Mouse (Mus musculus) limb, embryonic 11.5 days (tissue): Measurements from ENCODE around the gene Tlr5. TPM values are rescaled to one million over a fixed set of nuclear protein-coding genes. Genes with fewer than 3 reads are reported as not detected.

Experiments
- ATAC-seq: fragments of 200-750 bp; cut with Nextera tagmentation; 2 replicates; pipeline ENCODE4 v1.8.0; 2017; ENCODE audit warnings: low read depth; ENCODE audit not compliant: insufficient number of reproducible peaks, low FRiP score, low TSS enrichment
- DNase-seq: peaks from one replicate; pipeline ENCODE4 v3.0.0-alpha.2; 2015; ENCODE audit warnings: low spot score
- H3K27ac ChIP-seq: fragments of 300-500 bp; sonication (generic); replicated peaks from 2 replicates; pipeline ENCODE4 v1.5.1; 2014; ENCODE audit warnings: low read depth, mild to moderate bottlenecking, low read length
- H3K27me3 ChIP-seq: fragments of 300-500 bp; sonication (generic); 2 replicates; pipeline ENCODE4 v1.6.1; 2014; ENCODE audit warnings: mild to moderate bottlenecking, low read length, mixed read lengths; ENCODE audit not compliant: control insufficient read depth, insufficient read depth
- H3K36me3 ChIP-seq: fragments of 300-500 bp; sonication (generic); 2 replicates; pipeline ENCODE4 v1.6.1; 2014; ENCODE audit warnings: mild to moderate bottlenecking, low read length, moderate library complexity, mixed read lengths; ENCODE audit not compliant: control insufficient read depth, insufficient read depth
- H3K4me1 ChIP-seq: fragments of 300-500 bp; sonication (generic); 2 replicates; pipeline ENCODE4 v1.6.1; 2014; ENCODE audit warnings: low read length, mixed read lengths; ENCODE audit not compliant: control insufficient read depth, insufficient read depth
- H3K4me2 ChIP-seq: fragments of 300-500 bp; sonication (generic); 2 replicates; pipeline ENCODE4 v1.6.1; 2014; ENCODE audit warnings: low read depth, mild to moderate bottlenecking, moderate library complexity; ENCODE audit not compliant: severe bottlenecking
- H3K4me3 ChIP-seq: fragments of 300-500 bp; sonication (generic); 2 replicates; pipeline ENCODE4 v1.5.1; 2014; ENCODE audit warnings: low read depth, low read length
- H3K9ac ChIP-seq: fragments of 300-500 bp; sonication (generic); 2 replicates; pipeline ENCODE4 v1.6.1; 2014; ENCODE audit warnings: mild to moderate bottlenecking, low read length
- H3K9me3 ChIP-seq: fragments of 300-500 bp; sonication (generic); 2 replicates; pipeline ENCODE4 v1.6.1; 2016; ENCODE audit warnings: low read length; ENCODE audit not compliant: control insufficient read depth
- WGBS: fragments of 180-500 bp; shearing (Covaris S2); extraction: QIAGEN DNeasy Blood & Tissue Kit; methylation state at CpG from one replicate; pipeline ENCODE4 v1.1.7; 2014; 5-methylcytosine and 5-hydroxymethylcytosine counted together
- polyA plus RNA-seq: library from polyadenylated mRNA; unstranded; fragments of >200 nt; fragmentation: Nextera tagmentation; extraction: Ambion mirVana; gene quantifications from 2 replicates; pipeline ENCODE4 v1.2.1, GENCODE M21; 2014

Gene Tlr5
- polyA plus RNA-seq, 1 experiment from 2014 or later, result 0.92 TPM

GRCm38 (mm10) chr1:182943911-182944310 is 10.7 kb upstream of the Tlr5 start:
- no peaks in the 10 kb centered on the region for H3K4me1 ChIP-seq
- H3K9ac ChIP-seq, result no peak overlapping the region
- DNase-seq, result no peak
- H3K9me3 ChIP-seq, result no peaks in the 10 kb centered on the region
- whole genome bisulfite sequencing, result 83% methylated on average over 3 of the region's 3 CpGs
- H3K27ac ChIP-seq, result no peak overlapping the region
- no peak overlapping the region for H3K4me3 ChIP-seq
- H3K4me2 ChIP-seq, result no peak overlapping the region
- no peaks in the 10 kb centered on the region for H3K27me3 ChIP-seq
- no peak for ATAC-seq
- H3K36me3 ChIP-seq, result no peaks in the 10 kb centered on the region

DNA sequence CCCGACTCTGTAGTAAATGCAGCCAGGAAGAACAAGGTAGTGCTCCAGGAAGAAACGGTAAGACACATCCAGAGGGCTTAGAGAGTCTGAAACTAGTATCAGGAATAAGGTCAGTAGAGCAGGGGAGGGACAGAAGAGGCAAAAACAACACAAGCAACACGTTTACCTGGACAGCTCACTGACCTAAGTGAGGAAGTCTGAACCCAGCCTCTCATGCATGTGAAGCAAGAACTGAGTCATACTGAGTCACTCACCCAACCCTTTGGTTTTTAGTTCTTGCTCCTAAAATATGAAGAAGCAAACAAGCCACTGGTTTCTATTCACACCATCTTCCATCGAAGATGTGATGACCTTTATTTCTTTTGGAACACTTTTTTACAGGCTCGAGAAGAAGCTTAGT is 9.9 kb upstream of the Tlr5 start:
- WGBS, result 84% methylated on average over 5 of the region's 5 CpGs
- H3K36me3 ChIP-seq, result no peaks in the 10 kb centered on the region
- no peak overlapping the region for H3K4me3 ChIP-seq
- H3K4me1 ChIP-seq, result no peaks in the 10 kb centered on the region
- no peak for ATAC-seq
- no peak overlapping the region for H3K9ac ChIP-seq
- H3K9me3 ChIP-seq, result no peaks in the 10 kb centered on the region
- H3K27me3 ChIP-seq, result no peaks in the 10 kb centered on the region
- no peak overlapping the region for H3K27ac ChIP-seq
- no peak for DNase-seq
- no peak overlapping the region for H3K4me2 ChIP-seq

DNA sequence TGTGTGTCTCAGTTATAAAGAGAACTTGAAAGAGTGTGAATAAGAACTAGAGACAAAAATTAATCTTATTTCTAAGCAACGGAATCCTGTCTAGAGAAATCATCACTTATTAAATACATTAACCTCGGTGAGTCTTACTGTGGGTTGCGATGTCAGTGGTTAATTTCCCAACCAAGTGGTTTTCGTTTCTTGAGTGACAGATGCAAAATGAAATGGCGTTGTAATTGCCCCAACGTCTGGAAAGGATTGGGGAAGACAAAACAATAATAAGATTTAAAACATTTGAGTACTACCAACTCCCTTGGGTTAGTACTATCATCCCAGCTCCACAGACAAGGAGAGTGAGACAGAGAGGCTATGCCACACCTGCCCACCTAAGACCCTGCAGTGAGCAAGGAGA is 9.0 kb upstream of the Tlr5 start:
- Histone ChIP-seq H3K36me3 (no peaks in the 10 kb centered on the region), H3K4me3 (no peak overlapping the region), H3K27me3 (no peaks in the 10 kb centered on the region), H3K4me1 (no peaks in the 10 kb centered on the region), H3K27ac (no peak overlapping the region), H3K4me2 (no peak overlapping the region), H3K9ac (no peak overlapping the region), H3K9me3 (no peaks in the 10 kb centered on the region)
- ATAC-seq (no peak), DNase-seq (no peak)
- 79% methylated on average over 6 of the region's 6 CpGs for WGBS

- no peak overlapping the region for H3K27ac ChIP-seq
- no peak overlapping the region for H3K9ac ChIP-seq
- H3K4me3 ChIP-seq, result no peak overlapping the region
- WGBS, result 81% methylated on average over 9 of the region's 9 CpGs
- no peaks in the 10 kb centered on the region for H3K27me3 ChIP-seq
- H3K9me3 ChIP-seq, result no peaks in the 10 kb centered on the region
- DNase-seq (no peak), ATAC-seq (no peak)
- H3K36me3 ChIP-seq, result no peaks in the 10 kb centered on the region
- H3K4me2 ChIP-seq, result no peak overlapping the region
- H3K4me1 ChIP-seq, result no peaks in the 10 kb centered on the region
Measured at GRCm38 (mm10) chr1:182951298-182951697, 3.3 kb upstream of the Tlr5 start.

DNA sequence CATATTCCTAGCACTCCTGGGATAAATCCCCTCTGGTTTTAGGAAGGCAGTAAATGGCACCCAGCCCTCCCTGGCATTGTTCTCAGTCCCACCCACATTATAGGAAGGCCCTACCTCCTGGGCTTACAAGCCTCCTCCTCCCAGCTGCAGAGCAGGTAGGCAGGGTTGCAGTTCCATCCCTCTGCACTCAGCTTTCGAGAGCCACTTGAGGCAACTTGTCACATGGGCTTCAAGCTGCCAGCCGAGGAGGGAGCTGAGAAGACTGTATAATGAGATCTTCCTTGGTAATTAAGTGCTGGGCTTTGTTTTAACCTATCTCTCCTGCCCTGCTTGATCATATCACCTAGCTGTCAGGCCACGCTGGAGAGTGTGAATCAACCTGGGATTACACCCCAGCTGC is 1.4 kb upstream of the Tlr5 start:
- no peaks in the 10 kb centered on the region for H3K36me3 ChIP-seq
- no peaks in the 10 kb centered on the region for H3K27me3 ChIP-seq
- no peaks in the 10 kb centered on the region for H3K9me3 ChIP-seq
- H3K4me3 ChIP-seq, result no peak overlapping the region
- H3K27ac ChIP-seq, result no peak overlapping the region
- ATAC-seq (no peak), DNase-seq (no peak)
- H3K4me2 ChIP-seq, result no peak overlapping the region
- no peaks in the 10 kb centered on the region for H3K4me1 ChIP-seq
- no peak overlapping the region for H3K9ac ChIP-seq
- 30% methylated on average over 3 of the region's 3 CpGs for WGBS

- H3K9me3 ChIP-seq, result no peaks in the 10 kb centered on the region
- H3K27me3 ChIP-seq, result no peaks in the 10 kb centered on the region
- no peak overlapping the region for H3K27ac ChIP-seq
- DNase-seq (no peak), ATAC-seq (no peak)
- H3K36me3 ChIP-seq, result no peaks in the 10 kb centered on the region
- no peak overlapping the region for H3K4me3 ChIP-seq
- no peaks in the 10 kb centered on the region for H3K4me1 ChIP-seq
- H3K4me2 ChIP-seq, result no peak overlapping the region
- no peak overlapping the region for H3K9ac ChIP-seq
- 65% methylated on average over 4 of the region's 4 CpGs for WGBS
Measured at GRCm38 (mm10) chr1:182953667-182954066, 921 bp upstream of the Tlr5 start.

DNA sequence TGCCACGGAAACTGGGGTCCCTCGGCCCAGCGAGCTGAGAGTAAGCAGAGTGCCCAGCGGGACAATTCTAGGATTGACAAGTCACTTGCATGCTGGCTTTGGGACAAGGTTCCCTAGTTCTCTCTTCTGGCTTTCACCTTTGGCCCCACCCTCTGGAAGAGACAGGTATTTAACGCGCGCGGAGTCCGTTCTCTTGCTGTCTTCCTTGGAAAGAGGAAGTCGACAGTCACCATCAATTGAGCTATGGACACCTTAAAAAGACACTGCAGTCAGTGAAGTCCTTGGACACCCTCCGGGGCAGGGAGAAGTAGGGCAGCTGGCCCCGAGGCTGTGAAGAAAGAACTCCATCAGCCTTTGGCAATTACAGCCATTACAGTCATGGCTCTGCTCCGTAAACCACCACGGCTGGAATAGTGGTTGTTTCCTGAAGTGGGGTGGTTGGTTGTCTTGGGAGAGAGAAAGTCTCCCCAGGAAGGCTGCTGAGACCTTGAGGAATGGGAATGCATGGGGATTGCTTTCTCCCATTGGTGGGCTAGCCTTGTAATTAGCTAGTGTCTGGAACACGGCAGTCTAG is 546 bp downstream of the Tlr5 start:
- no peaks in the 10 kb centered on the region for H3K4me1 ChIP-seq
- H3K9ac ChIP-seq, result peak overlapping the region; percentile 58
- ATAC-seq (no peak), DNase-seq (no peak)
- no peaks in the 10 kb centered on the region for H3K27me3 ChIP-seq
- H3K4me2 ChIP-seq, result peak overlapping the region; percentile 54
- H3K27ac ChIP-seq, result no peak overlapping the region
- peak overlapping the region; percentile 31 for H3K4me3 ChIP-seq
- WGBS, result 14% methylated on average over 15 of the region's 15 CpGs
- no peaks in the 10 kb centered on the region for H3K36me3 ChIP-seq
- H3K9me3 ChIP-seq, result no peaks in the 10 kb centered on the region

DNA sequence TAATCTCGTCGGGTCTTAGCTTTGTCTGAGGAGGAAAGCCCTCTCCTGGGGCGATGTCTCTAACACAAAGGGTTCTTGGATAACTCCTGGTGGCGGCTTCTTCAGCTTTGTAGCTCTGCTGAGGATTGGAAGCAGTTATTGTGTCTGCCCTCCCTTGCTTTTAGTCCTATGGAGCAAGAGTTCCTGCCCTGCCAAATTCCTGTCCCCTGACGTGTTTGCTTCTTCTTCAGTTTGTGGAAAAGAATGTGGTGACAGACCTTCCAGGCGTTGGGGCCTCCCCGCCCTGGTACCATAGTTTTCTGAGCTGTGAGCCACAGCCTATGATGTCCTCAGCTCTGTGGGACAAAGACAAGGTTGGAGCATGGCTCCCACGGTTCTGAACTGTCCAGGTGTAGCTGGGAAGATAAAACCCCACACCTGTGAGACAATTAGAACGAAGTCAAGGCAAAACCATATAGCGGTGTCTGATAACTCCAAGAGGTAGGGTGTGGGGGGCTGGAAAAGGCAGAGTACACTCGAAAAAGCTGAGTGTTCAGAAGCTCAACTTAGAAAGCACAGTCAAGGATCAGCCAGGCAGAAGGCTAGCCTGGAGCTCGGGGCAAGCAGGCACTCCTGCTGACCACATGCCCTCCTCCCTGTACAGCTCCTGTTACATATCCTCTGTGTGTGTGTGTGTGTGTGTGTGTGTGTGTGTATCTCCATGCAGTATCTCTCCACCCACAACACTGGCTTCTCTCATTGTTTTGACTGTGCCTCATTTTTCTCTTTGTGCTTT is 1.8 kb downstream of the Tlr5 start:
- Histone ChIP-seq H3K27me3 (no peaks in the 10 kb centered on the region), H3K9ac (no peak overlapping the region), H3K9me3 (no peaks in the 10 kb centered on the region), H3K27ac (no peak overlapping the region), H3K36me3 (no peaks in the 10 kb centered on the region), H3K4me1 (no peaks in the 10 kb centered on the region), H3K4me3 (no peak overlapping the region), H3K4me2 (no peak overlapping the region)
- WGBS, result 78% methylated on average over 12 of the region's 12 CpGs
- DNase-seq (no peak), ATAC-seq (no peak)
